Mouse (Mus musculus) thymus, adult 2 months (tissue): ENCODE results near the gene Kxd1.

Experiments
- CTCF ChIP-seq: fragments of 200-500 bp; IDR thresholded peaks from 2 replicates; pipeline ENCODE4 v1.5.1; 2012; ENCODE audit warnings: mild to moderate bottlenecking, control low read depth, low read length, moderate library complexity, borderline replicate concordance; ENCODE audit not compliant: control insufficient read depth, poor library complexity, insufficient read depth; ENCODE audit errors: extremely low read depth
- POLR2A ChIP-seq: fragments of 200-500 bp; IDR thresholded peaks from 2 replicates; pipeline ENCODE4 v1.6.1; 2012; ENCODE audit warnings: mild to moderate bottlenecking, low read length, control low read depth, moderate library complexity; ENCODE audit not compliant: control insufficient read depth, poor library complexity, insufficient read depth; ENCODE audit errors: extremely low read depth

DNA sequence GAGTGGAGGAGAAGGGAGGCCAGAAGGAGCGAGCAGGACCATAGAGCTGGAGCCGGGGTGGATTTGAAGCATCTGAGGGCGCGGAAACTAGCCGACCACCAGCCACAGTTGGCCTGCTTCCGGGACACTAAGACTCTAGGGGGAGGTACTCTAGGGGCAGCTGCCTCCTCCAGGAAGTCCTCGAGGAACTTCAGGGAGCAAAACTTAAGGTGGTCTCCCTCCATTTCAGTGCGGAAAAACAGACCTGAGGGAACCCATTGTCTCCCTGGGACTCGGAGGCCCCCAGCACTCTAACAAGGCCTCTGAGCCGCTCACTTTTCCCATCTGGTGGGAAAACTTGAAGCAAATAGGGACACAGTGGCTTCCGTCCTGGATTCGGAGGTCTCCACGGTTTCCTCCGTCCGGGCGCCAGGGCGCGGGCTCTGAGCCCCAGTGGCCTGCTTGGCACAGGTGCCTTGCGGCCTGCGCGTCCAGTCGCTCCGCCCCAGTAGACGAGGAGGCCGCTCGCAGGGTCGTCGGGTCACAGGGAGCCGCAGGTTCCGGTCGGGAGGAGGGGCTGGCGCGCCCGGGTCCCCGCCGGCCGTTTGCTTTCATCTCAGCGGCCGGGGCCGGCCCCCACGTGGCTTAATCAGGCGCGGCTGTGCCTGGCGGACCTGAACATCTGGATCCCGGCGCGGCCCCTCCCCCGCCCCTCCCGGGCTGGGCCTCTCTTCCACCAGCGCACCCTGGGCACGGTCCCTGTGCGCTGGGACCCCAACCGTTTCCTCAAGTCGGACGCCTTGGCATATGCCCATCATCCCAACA is 39.6 kb downstream of the Kxd1 start:
- TF ChIP-seq CTCF (no peak), POLR2A (no peak)
